Mouse (Mus musculus): Measurements from ENCODE around the gene Rabl6.
"Not testable (repeated sequence)": the region's sequence is repeated elsewhere in the genome, so short reads cannot be mapped to it uniquely, and the experiment has no call there.

Rabl6 gene

DNA sequence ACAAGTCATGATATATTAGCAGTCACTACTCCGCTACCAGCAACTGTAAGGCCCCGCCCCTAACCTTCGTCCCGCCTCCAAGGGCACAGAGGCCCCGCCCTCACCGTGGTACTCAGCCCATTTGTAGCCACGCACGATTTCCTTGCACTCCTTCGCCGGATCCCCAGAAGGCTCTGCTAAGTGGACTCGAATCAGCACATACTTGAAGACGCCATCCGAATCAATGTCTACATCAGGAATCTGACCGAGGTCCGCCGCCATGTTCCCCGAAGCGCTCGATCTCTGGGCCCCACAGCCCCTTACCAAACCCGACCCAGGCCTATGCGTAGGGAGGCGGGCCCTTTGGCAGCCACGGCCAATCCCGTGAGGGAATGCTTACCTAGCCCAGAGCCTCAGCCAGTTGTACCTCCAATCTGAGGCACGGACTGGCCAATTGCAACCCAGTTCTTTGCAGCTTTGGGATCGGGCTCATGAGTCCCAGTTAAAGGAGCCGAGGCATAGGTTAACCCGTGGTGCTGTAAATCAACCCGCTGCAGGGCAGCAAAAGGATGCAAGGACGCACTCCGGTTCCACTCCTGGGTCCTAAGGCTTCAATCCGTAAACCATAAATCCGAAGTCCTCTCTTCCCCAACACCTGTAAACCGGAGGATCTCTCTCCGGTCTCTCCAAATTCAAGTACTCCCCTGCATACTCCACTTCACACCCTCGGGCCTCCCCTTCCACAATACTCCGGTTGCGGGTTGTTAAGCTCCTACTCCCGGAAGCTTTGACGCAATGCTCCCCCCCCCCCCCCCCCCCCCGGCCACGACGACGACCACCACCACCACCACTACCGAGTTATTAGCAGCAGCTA is 33.5 kb downstream of the Rabl6 start, which contains the start of the genes Mamdc4 and Phpt1:
Mamdc4 (minus strand) TSS at position 267 of the 853 bp plus-strand sequence.
Phpt1 (minus strand) TSS at position 646 of the 853 bp plus-strand sequence.
- peak; percentile 97 for DNase-seq (ENCODE audit: low spot score)

DNA sequence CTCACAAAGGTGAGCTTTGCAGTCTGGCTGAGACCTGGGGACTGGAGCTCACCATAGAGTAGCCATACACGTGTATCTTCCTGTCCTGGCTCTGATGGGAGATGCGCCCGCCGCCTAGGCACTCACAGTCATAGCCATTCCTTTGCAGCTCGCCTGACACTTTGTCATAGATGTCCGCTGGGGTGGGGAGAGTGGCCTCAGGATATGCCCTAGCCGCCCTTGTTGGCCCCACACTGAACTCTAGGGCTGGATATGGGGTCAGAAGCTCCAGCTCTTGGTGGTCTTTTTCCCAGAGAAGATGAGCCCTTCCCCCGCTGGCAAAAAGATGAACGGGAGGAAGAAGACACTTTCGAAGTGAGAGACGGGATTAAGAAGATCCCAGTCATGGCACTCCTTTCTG is 34.2 kb downstream of the Rabl6 start:
- DNase-seq (ENCODE audit: low spot score): no peak

DNA sequence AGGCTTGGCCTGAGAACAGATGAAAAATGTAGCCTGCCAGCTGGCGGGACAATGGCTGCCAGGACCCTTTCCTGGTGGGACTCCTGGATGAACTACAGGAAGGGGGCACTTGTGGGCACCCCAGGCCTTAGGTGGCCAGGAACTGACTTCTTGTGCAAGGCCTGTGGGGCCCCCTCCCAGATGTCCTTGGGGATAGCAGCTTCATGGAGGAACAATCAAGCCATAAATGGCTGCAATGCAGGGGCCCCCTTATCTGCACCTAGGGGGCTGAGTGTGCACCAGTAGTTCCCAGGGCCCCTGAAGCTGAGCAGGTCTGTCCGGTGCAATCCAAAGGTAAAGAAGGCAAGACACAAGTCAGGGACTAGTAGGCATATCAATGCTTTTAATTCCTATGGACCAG is 35.3 kb downstream of the Rabl6 start:
- DNase-seq (ENCODE audit: low spot score): no peak

DNA sequence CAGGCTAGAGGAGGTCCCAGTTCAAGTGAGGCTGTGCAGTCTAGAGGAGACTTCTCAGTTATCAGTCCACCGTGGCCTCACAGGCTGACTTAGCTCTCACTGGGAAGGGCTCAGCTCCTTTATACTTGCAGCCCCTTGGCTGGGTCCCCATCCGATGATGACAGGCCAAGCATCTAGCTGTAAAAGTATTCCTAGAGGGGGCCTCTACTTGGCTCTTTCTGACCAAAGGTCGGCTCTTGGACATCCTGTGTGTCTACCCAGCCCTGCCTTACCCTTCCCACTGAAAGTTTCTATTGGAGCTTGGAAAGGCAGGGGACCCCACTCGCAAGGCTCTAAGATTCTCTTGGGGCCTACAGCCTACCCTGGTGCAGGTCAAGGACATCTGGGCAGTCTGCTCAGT is 37.1 kb downstream of the Rabl6 start:
- DNase-seq (ENCODE audit: low spot score): no peak

DNA sequence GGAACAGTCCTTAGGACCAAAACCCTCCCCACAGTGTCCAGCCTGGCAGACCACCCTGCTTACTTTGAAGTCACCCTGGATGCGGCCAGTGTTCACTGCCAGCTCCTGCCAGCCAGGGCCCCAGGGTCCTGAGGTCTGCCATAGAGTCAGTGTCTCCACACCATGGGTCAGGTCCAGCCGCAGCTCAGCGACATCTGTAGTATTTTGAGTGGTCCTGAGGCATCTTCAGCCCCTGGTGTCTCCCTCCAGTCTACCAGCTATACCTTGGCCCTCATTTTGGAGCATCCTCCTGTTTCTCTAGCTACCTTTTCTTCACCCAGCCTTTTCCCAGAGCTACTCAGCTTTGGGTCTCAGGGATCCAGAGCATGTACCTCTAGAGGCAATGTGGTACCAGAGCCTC is 39.0 kb downstream of the Rabl6 start:
- DNase-seq (ENCODE audit: low spot score): no peak

DNA sequence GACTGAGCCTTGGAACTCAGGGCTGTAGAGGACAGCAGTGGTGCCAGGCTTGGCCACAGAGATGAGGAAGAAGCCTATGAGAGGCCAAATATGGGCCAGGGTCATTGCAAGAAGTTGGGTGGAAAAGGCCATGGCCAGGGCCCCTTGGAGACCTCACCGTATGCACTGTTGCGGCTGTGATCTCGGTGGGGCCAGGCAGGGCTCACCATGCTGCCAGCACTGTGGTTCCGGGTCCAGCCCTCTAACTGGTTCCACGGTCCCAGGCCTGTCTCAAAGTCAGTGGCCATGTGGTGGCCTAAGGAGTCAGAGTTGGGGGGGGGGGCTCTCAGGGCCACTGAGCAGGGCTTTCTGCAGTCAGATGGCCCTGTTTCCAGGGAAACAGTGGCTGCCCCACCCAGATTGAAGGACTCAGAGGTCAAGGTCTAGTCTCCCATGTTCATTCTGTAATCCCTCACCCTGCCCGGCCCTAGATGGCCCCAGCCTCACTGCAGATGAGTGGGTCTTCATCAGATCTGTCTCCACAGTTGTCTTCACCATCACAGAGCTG is 39.8 kb downstream of the Rabl6 start:
- peak; percentile 57 for DNase-seq (ENCODE audit: low spot score)

DNA sequence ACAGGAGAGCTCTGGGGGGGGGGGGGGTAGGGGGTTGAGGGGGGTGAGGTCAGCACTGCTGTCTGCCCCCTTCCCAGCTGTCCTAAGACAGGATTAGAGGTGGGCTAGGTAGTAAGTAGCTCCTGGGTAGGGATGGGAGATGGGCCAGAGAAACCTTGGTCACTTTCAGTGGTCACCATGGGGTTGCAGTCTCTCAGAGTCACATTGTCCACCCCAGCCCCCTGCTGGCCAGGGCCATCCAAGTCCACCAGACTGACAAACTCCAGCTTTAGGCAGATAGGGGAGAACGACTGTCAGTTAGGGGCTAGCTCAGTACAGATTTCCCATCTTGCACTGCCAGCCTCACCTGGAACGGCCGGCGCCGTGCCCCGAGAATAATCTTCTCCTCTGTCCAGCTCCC is 41.8 kb downstream of the Rabl6 start:
- no peak for DNase-seq (ENCODE audit: low spot score)

DNA sequence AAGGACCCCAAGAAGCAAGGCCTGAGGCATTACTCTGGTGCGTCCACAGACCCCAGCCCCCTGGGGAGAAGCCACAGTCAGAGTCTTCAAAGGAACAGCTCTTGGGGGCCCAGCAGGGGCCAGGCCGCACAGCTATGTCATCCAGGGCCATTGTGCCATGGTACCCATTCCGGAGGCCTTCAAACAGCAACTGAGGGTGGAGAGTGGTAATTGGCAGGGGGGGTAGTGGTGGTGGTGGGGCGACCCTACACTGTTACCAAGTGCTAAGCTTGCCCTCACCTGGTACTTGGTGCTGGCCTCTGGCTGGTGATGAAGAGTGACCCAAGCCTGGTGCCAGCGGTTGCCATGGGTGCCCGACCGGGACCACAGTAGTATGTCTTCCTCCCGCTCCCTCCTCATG is 42.6 kb downstream of the Rabl6 start:
- DNase-seq (ENCODE audit: low spot score): no peak

DNA sequence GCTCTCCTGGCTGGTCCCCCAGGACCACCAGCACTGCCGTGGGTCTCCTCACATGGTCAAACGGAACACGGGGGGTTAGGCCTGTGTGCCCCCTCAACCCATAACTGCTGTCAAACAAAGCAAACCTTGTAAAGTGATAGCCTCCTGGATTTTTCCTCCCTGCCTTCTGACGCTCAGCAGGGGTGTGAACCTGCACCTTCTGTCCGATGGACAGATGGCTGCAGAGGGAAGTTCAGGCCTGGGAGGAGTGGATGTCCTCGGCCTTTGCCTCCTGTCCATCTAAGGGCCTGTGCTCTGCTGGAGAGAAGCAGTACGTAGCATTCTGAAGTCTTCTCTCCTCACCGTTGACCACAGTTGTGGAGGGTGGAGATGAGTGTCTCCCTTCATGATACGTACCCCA is 46.4 kb downstream of the Rabl6 start:
- DNase-seq (ENCODE audit: low spot score): no peak

DNA sequence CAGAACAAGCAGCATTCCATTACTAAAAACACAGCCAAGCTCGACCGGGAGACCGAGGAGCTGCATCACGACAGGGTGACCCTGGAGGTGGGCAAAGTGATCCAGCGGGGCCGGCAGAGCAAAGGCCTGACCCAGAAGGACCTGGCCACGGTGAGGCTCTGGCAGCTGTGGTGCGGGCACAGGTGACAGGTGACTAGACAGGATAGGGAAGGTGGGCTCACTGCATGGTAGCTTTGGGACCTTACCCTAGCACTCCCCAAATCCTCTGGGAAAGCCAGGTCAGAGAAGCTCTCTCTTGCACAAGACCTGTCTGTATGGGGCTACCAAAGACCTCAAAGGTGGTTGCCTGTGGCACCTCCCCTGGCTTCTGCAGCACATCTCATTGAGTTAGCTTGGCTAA is 47.8 kb downstream of the Rabl6 start:
- DNase-seq (ENCODE audit: low spot score): no peak

DNA sequence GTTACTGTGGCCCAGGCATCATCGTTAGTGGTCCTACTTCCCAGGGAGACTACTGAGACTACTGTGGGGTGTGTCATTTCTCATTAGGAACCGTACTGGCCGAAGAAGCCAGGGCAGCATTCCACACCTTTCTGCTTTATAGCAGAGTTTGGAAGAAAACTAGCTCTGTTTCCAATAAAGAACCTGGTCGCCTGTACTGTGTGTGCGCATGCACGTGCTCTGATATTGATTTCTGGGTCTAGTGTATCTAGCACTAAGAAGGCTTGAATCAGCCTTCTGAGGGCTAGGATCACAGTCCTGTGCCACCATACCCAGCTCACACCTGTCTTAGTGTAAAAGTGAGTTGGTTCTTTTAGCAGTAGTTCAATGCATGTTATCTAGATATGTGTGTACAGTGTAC is 49.5 kb downstream of the Rabl6 start:
- DNase-seq (ENCODE audit: low spot score): no peak

DNA sequence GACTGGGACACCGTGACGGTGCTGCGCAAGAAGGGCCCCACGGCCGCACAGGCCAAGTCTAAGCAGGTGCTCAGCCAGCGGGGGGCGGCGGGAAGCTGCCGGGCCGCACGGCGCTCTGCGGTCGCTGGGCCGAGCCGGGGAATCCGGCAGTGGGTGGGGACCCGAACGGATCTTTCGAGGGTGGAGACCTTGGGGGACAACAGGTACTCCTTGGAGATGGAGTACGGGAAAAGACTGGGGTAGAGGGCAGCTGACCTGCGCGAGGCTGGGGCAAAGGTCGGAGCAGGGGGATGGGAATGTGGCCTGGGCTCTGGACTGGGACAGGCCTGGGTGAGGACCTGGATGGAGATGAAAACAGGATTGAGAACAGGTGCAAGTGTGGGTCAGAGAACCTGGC is 50.4 kb downstream of the Rabl6 start:
- DNase-seq (ENCODE audit: low spot score): peak; percentile 76

DNA sequence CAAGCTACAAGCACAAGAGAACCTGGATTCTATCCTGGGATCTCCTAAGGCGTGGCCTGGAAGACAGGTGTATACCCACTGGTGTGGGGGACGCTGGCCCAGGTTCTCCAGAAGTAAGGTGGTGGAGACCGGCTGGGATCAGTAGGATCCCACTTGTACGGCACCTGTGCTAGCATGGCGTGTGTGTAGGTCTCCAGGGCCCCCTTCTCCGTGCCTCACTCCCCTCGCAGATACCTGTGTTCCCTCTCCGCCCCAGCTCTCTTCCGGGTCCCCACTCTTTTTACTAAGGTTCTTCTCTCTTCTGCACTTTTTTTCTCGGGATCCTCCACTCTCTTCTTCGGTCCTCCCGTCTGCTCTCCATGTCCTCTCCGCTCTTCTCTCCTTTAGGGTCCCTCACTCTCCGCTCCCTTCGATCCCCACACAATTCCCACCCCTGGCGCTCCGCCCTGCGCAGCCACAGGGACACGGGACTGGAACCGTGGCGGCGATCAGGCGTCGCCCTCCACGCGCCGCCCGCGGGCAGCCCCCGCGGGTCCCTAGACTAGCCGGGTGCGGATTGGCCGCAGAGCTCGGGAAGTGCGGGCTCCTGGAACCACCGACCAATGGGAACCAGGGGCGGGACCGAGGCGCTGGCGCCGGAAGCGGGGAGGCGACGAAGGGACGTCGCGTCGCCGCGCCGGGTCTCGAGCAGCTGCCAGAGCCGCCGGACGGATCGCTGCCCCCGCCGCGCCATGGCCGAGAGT is 50.9 kb downstream of the Rabl6 start, which contains the start of gene Edf1:
Edf1 (plus strand) TSS at position 627 of the 743 bp plus-strand sequence.
- DNase-seq (ENCODE audit: low spot score): peak; percentile 92

DNA sequence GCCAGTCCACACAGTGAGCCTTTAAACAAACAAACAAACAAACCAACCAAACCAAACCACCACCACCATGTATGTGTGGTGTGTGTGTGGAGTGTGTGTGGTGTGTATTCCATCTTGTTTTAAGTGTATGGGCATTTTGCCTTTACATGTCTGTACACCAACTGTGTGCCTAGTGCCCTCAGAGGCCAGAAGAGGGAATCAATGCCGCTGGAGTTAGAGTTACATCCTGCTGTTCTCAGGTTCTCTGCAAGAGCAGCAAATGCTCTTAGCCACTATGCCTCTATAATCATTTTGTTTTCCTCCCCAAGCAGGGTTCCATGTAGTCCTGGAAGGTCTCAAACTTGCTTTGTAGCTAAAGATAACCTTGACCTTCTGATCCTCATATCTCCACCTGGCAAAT is 52.0 kb downstream of the Rabl6 start:
- DNase-seq (ENCODE audit: low spot score): no peak

DNA sequence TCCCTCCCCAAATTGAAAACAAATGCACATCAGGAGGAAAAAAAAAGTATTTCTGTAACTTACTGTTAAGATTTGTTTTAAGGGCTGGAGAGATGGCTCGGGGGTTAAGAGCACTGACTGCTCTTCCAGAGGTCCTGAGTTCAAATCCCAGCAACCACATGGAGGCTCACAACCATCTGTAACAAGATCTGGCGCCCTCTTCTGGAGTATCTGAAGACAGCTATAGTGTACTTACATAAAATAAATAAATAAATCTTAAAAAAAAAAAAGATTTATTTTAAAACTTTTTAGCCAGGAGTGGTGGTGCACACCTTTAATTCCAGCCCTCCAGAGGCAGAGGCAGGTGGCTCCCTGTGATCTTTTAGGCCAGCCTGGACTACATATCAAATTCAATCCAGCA is 52.8 kb downstream of the Rabl6 start:
- DNase-seq (ENCODE audit: low spot score): not testable (repeated sequence)

DNA sequence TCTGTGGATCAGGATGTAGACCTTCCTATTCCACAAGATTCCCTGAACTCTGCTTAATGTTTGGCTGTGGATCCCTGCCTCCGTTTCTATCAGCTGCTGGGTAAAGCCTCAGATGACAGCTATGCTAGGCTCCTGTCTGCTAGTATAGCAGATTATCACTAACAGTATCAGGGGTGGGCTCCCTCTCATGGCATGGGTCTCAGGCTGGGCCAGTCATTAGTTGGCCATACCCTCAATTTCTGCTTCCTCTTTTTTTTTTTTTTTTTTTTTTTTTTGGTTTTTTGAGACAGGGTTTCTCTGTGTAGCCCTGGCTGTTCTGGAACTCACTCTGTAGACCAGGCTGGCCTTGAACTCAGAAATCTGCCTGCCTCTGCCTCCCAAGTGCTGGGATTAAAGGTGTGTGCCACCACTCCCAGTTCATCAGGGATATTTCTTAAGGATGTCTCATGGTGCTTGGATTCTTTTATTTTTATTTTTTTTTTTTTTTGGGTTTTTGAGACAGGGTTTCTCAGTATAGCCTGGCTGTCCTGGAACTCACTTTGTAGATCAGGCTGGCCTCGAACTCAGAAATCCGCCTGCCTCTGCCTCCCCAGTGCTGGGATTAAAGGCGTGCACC is 55.0 kb downstream of the Rabl6 start:
- not testable (repeated sequence) for DNase-seq (ENCODE audit: low spot score)

DNA sequence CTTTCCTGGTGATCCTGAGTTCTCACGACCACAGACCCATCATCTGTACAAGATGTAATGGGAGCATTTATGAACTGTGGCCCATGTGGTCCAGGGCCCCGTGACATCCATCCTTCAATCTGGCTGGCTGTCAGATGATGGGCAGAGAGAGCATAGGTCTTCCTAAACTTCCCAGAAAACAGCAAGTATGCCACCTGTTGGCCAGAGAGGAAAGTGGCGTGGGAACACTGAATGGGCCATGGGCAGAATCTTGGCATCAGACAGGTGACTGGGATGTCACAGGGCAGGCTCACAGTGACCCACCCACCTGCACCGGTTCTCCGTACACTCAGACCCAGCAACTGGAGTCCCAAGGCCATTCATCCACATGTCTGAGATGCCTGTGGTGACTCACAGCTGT is 57.1 kb downstream of the Rabl6 start:
- DNase-seq (ENCODE audit: low spot score): no peak

DNA sequence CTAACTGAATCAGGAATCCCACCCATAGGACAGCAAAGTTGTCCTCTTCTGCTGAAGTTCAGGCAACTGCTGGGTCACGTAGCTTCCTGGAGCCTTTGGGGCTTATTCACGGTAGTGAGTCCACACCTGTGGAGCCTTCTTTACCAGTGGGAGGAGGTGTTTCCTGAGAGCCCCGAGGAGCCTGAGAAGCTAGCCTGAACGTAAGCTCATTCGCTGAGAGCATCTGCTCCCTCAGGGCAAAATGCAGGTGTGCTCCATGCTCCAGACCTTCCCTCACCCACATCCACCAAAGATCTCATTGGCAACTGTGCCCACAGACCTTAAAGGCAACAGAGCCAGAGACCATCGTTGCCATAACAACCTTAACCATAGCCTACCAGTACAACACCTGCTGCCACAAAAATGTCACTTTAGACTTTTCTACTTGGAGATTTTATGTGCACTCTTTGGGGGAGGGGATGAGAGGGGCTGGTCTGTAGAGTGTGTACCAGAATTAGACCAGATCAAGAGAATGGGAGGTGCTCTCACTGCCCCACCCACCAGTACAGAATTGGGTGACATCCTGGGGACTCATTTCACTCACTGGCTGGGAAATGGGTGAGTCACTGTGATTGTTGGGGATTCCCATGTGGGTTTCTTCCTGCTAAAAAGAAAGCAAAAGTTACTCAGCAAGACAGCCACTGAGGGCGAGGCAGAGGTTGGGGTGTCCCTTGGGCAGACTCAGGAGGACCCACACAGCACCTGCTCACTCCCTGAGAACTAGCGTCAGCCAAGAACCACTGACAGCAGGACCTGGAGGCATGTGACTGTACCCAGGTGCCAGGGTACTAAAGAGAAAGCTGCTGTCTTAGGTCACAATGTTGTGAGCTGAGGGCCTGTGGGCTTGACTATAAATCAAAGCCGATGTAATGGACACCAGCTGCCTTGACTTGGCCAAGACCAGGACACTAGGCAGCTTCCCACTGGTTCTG is 59.0 kb downstream of the Rabl6 start:
- DNase-seq (ENCODE audit: low spot score): no peak

DNA sequence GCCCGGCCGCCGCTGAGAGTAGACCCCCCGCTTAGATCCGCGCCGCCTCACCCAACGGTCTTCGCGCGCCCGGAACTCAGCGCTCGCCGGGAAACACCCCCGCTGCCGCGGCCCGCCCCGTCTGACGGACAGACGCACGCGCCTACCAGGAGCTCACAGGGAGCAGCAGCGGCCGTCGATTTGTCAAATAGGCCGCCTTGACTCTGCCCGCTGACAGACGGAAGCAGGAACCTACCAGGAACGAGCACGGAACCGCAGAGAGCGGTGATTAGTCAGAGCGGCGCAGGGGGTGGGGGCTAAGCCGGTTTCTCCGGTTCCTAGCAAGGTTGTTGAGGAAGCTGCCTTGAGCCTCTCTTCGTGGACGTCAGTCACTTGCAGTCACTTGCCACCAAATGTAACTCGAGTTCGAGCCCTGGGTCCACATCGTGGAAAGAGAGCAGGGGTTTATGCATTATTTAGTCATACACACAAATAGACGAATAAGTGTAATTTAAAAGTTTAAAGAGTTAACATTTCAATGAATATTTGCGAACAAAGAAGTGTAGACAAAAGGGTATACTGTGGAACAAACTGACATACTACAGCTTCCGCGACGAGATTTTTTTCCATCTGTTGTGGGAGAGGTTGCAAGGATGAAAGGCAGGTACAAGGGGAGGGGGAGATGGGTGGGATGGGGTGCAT is 61.4 kb downstream of the Rabl6 start, which contains the start of gene Traf2:
Traf2 (minus strand) TSS at position 130 of the 681 bp plus-strand sequence.
- DNase-seq (ENCODE audit: low spot score): peak; percentile 99

DNA sequence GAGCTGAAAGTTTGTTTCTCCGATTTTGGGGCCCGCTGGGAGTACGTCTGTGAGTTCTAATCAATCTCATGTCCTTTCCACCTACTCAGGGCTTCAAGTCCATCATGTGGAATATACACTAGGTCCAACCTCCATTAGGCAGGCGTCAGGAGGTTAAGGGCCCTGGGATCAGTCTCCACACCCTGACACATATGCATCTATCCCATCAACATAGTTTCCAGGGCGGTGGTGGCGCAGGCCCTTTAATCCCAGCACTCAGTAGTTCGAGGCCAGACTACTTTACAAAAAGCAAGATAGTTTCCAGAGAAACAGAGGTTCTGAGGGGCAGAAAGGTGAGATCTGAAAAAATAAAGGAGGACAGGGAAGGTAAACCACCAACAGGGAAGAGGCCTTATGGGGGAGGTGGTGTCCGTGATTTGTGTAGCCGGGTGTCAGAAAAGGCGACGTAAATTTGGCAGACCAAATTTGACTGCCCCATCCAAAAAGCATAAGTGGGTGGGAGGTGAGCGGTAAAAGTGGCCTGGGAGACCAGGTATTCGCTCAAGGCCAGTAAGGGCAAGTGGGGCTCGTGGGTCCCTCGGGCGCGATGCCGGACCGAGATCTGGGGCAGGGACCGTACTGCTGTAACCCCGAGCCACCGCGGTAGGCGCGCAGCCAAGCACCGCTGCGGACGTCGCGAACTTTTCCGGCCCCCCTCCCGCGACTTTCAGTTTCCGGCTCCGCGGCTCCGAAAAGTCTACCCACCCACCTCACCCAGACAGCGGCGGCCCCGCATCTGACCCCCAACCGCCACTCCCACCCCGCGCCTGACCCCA is 62.1 kb downstream of the Rabl6 start:
- no peak for DNase-seq (ENCODE audit: low spot score)
